Mouse (Mus musculus): Measurements from ENCODE around the gene Nckap5. TPM values are rescaled to one million over a fixed set of nuclear protein-coding genes. Genes with fewer than 3 reads are reported as not detected.
"Not testable (repeated sequence)": the region's sequence is repeated elsewhere in the genome, so short reads cannot be mapped to it uniquely, and the experiment has no call there.

Nckap5 gene
- polyA plus RNA-seq, 1 experiment from 2014 or later = 5.1 TPM

DNA sequence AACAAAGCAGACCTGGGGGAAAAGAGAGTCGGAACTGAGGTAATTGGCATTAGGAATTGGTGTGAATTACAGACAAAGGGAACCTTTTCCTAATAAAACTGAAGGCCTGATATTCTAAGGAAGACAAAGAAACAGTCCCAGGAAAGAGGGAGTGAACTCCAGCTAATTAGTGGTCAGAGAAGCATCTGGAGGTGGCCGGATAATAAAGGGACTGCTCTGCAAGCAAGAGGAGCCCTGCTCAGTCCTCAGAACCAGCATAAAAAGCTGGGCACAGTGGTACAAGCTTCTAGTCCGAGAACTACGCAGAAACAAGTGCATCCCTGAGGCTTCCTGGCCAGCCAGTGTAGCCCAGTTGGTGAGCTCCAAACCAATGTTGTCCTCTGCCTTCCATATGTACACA lies 754.3 kb downstream of the Nckap5 start:
- Histone ChIP-seq H3K27me3 (replicated peaks) (no peaks in the 10 kb centered on the region), H3K4me2 (no peak overlapping the region), H3K9ac (no peak overlapping the region), H3K4me1 (no peaks in the 10 kb centered on the region), H3K4me3 (no peak overlapping the region), H3K36me3 (no peaks in the 10 kb centered on the region), H3K9me3 (no peaks in the 10 kb centered on the region), H3K27ac (replicated peaks) (no peak overlapping the region)
- 73% methylated on average over 4 of the region's 4 CpGs for WGBS
- ATAC-seq (ENCODE audit: extremely low read depth, insufficient number of reproducible peaks, low FRiP score, low TSS enrichment) = no peak

DNA sequence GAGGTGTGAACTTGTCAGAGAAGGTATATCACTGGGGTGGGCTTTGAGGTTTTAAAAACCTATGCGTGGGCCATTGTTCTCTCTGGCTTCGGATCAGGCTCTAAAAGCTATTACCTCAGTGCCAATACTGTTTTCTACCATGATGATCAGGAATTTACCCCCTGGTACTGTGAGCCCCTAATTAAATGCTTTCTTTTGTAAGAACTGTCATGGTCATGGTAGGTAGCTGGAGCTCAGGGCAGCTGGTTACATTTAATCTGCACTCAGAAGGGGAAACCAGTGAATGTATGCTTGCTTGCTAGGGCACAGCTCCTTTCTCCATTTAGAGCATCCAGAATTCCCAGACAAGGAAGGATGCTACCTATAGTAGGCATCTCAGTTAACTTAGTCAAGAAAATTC lies 759.7 kb downstream of the Nckap5 start:
- ATAC-seq (ENCODE audit: extremely low read depth, insufficient number of reproducible peaks, low FRiP score, low TSS enrichment) = no peak

GRCm38 (mm10) chr1:126051491-126051890 lies 779.1 kb downstream of the Nckap5 start:
- 68% methylated on average over 3 of the region's 3 CpGs for WGBS

More for the DNA sequence above, 759.7 kb downstream of the Nckap5 start:
- Histone ChIP-seq H3K9me3 (no peaks in the 10 kb centered on the region), H3K9ac (no peak overlapping the region), H3K4me1 (no peaks in the 10 kb centered on the region), H3K27ac (replicated peaks) (no peak overlapping the region), H3K4me3 (no peak overlapping the region), H3K27me3 (replicated peaks) (no peaks in the 10 kb centered on the region), H3K4me2 (no peak overlapping the region), H3K36me3 (no peaks in the 10 kb centered on the region)
- 75% methylated on average over 2 of the region's 2 CpGs for WGBS

DNA sequence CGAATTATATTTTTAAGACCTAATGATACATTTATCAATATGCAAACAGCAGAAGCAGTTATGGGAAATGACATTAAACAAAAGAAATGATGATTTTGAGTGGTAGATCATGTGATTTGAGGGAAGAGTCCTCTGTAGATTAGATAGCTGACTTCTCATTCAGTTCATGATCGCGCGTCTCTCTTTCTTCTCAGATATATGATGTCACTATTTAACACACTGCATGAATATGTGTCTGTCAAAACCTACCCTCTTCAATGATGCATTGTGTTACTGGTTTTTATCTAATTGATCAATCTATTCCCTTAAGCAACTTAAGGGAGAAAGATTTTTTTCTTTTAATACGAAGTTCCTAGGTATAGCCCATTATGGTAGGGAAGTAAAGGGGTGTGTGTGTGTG lies 787.7 kb downstream of the Nckap5 start:
- H3K9me3 ChIP-seq = no peaks in the 10 kb centered on the region

More at GRCm38 (mm10) chr1:126051491-126051890, 779.1 kb downstream of the Nckap5 start:
- no peaks in the 10 kb centered on the region for H3K27me3 ChIP-seq (replicated peaks)
- no peak overlapping the region for H3K27ac ChIP-seq (replicated peaks)
- no peaks in the 10 kb centered on the region for H3K36me3 ChIP-seq
- H3K4me2 ChIP-seq = no peak overlapping the region
- no peak overlapping the region for H3K9ac ChIP-seq
- ATAC-seq (ENCODE audit: extremely low read depth, insufficient number of reproducible peaks, low FRiP score, low TSS enrichment) = no peak
- no peak overlapping the region for H3K4me3 ChIP-seq
- no peaks in the 10 kb centered on the region for H3K9me3 ChIP-seq
- H3K4me1 ChIP-seq = no peaks in the 10 kb centered on the region

DNA sequence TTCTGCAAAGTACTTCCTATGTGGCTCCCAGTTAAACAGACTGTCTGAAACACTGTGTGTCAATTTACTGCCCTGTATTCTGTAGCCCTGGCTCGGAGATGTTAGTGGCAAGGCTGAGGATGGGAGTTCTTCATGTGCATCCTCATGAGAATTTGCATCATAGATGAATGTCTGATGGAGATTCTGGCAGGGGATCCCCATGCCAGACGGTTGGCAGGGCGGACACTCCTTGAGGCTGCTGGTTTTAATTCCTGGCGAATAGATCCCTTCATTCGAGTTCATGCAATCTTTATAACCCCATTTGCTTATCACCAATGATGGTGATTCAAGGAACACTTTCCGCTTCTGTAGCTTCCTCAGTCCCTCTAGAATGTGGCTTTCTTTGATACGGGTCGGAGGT lies 803.1 kb downstream of the Nckap5 start:
- Histone ChIP-seq H3K27me3 (replicated peaks) (no peaks in the 10 kb centered on the region), H3K9me3 (no peaks in the 10 kb centered on the region), H3K4me2 (no peak overlapping the region), H3K27ac (replicated peaks) (no peak overlapping the region), H3K4me1 (0 out of 2 replicates have a peak, but pooled peaks cover 4% of the 10 kb centered on the region), H3K9ac (no peak overlapping the region), H3K4me3 (no peak overlapping the region), H3K36me3 (no peaks in the 10 kb centered on the region)
- ATAC-seq (ENCODE audit: extremely low read depth, insufficient number of reproducible peaks, low FRiP score, low TSS enrichment) = no peak
- WGBS = 81% methylated on average over 8 of the region's 8 CpGs

More for the DNA sequence above, 787.7 kb downstream of the Nckap5 start:
- H3K4me3 ChIP-seq = no peak overlapping the region
- no peaks in the 10 kb centered on the region for H3K36me3 ChIP-seq
- 79% methylated on average over 5 of the region's 5 CpGs for WGBS
- no peak overlapping the region for H3K9ac ChIP-seq
- no peak overlapping the region for H3K4me2 ChIP-seq
- H3K27me3 ChIP-seq (replicated peaks) = no peaks in the 10 kb centered on the region
- no peak overlapping the region for H3K27ac ChIP-seq (replicated peaks)
- H3K4me1 ChIP-seq = no peaks in the 10 kb centered on the region
- no peak for ATAC-seq (ENCODE audit: extremely low read depth, insufficient number of reproducible peaks, low FRiP score, low TSS enrichment)

GRCm38 (mm10) chr1:126024518-126024917 lies 806.1 kb downstream of the Nckap5 start:
- no peaks in the 10 kb centered on the region for H3K4me1 ChIP-seq
- no peaks in the 10 kb centered on the region for H3K27me3 ChIP-seq (replicated peaks)
- no peak overlapping the region for H3K9ac ChIP-seq
- ATAC-seq (ENCODE audit: extremely low read depth, insufficient number of reproducible peaks, low FRiP score, low TSS enrichment) = no peak
- H3K4me3 ChIP-seq = no peak overlapping the region
- no peak overlapping the region for H3K4me2 ChIP-seq
- H3K36me3 ChIP-seq = no peaks in the 10 kb centered on the region
- WGBS = 66% methylated on average over 6 of the region's 6 CpGs
- no peak overlapping the region for H3K27ac ChIP-seq (replicated peaks)
- no peaks in the 10 kb centered on the region for H3K9me3 ChIP-seq

DNA sequence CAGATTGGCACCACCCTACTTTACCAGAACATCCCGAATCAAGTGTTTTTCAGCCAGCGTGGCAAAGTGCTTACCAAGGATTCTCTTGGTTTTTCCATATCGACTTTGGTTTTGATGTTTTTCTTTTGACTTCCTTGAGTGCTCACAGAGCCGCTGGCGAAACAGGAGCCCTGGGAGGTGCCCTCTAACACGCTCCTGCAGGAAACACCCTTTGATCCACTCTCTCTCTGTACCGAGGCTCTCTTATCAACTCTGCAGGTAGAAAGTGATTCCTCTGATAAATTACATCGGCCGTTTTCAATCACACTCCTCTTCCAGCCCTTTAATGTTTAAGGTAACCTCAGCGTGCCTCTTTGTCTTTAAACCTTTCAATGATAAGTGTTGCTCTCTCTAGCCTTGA lies 807.6 kb downstream of the Nckap5 start:
- no peak overlapping the region for H3K4me3 ChIP-seq
- WGBS = 36% methylated on average over 10 of the region's 10 CpGs
- no peaks in the 10 kb centered on the region for H3K27me3 ChIP-seq (replicated peaks)
- H3K9me3 ChIP-seq = no peaks in the 10 kb centered on the region
- no peaks in the 10 kb centered on the region for H3K36me3 ChIP-seq
- no peak overlapping the region for H3K4me2 ChIP-seq
- no peak for ATAC-seq (ENCODE audit: extremely low read depth, insufficient number of reproducible peaks, low FRiP score, low TSS enrichment)
- no peak overlapping the region for H3K27ac ChIP-seq (replicated peaks)
- no peak overlapping the region for H3K9ac ChIP-seq
- no peaks in the 10 kb centered on the region for H3K4me1 ChIP-seq

DNA sequence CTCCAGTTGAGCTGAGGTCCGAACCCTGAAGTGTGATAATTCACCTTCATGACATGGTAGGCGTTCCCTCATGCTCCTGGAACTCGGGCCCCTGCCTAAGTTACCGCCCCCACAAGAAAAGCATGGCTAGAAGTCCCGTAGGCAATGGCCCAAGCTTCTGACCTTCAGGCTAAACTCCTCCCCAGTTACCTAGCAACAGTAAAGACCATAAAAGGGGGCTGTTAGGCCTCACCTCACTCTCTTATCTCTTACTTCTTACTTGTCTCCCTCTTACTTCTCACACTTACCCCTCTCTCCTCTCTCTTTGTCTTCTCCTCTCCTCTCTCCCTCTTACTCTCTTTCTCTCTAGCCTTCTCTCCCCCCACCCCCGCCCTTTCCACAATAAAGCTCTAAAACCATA lies 811.9 kb downstream of the Nckap5 start:
- 48% methylated on average over 6 of the region's 6 CpGs for WGBS
- H3K36me3 ChIP-seq; H3K9me3 ChIP-seq; ATAC-seq (ENCODE audit: extremely low read depth, insufficient number of reproducible peaks, low FRiP score, low TSS enrichment); H3K4me1 ChIP-seq; H3K27ac ChIP-seq (replicated peaks); H3K4me3 ChIP-seq; H3K9ac ChIP-seq; H3K27me3 ChIP-seq (replicated peaks); H3K4me2 ChIP-seq: not testable (repeated sequence)

- Histone ChIP-seq H3K4me2 (no peak overlapping the region), H3K9me3 (no peaks in the 10 kb centered on the region), H3K27ac (replicated peaks) (no peak overlapping the region), H3K36me3 (no peaks in the 10 kb centered on the region), H3K4me3 (no peak overlapping the region), H3K9ac (no peak overlapping the region), H3K4me1 (no peaks in the 10 kb centered on the region), H3K27me3 (replicated peaks) (no peaks in the 10 kb centered on the region)
- ATAC-seq (ENCODE audit: extremely low read depth, insufficient number of reproducible peaks, low FRiP score, low TSS enrichment) = no peak
- 84% methylated on average over 5 of the region's 5 CpGs for WGBS
Observed at GRCm38 (mm10) chr1:126011661-126012091, 818.9 kb downstream of the Nckap5 start.

DNA sequence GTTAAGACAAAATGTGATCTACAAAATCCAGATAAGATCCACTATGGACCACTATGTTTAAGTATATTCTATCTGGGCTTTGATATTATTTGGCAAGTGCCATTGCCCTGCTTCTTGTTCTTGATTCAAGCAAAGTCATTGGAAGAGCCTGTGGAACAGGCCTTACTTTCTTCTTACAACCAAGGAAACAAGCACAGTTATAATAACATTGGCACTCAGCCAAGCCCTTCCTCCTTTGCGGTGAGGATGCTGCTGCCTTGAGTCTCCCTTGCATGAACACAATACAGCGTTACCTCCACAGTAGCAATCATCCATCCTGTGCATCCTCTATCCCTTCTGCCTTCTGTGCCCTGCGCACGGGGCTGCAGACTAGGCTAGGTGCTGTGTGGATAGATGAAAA lies 823.0 kb downstream of the Nckap5 start:
- H3K9me3 ChIP-seq = no peaks in the 10 kb centered on the region

GRCm38 (mm10) chr1:126005672-126006071 lies 824.9 kb downstream of the Nckap5 start:
- no peaks in the 10 kb centered on the region for H3K9me3 ChIP-seq
- no peak overlapping the region for H3K27ac ChIP-seq (replicated peaks)
- H3K4me1 ChIP-seq = no peaks in the 10 kb centered on the region
- no peak overlapping the region for H3K4me3 ChIP-seq
- no peak overlapping the region for H3K9ac ChIP-seq
- H3K36me3 ChIP-seq = no peaks in the 10 kb centered on the region
- ATAC-seq (ENCODE audit: extremely low read depth, insufficient number of reproducible peaks, low FRiP score, low TSS enrichment) = no peak
- 29% methylated on average over 5 of the region's 5 CpGs for WGBS
- H3K27me3 ChIP-seq (replicated peaks) = no peaks in the 10 kb centered on the region
- no peak overlapping the region for H3K4me2 ChIP-seq

More for the DNA sequence above, 823.0 kb downstream of the Nckap5 start:
- no peak overlapping the region for H3K9ac ChIP-seq
- 77% methylated on average over 4 of the region's 4 CpGs for WGBS
- ATAC-seq (ENCODE audit: extremely low read depth, insufficient number of reproducible peaks, low FRiP score, low TSS enrichment) = no peak
- no peak overlapping the region for H3K4me3 ChIP-seq
- no peaks in the 10 kb centered on the region for H3K4me1 ChIP-seq
- H3K27me3 ChIP-seq (replicated peaks) = no peaks in the 10 kb centered on the region
- no peak overlapping the region for H3K4me2 ChIP-seq
- no peaks in the 10 kb centered on the region for H3K36me3 ChIP-seq
- no peak overlapping the region for H3K27ac ChIP-seq (replicated peaks)

- WGBS = 63% methylated on average over 3 of the region's 3 CpGs
- H3K9ac ChIP-seq = no peak overlapping the region
- H3K36me3 ChIP-seq = no peaks in the 10 kb centered on the region
- no peak overlapping the region for H3K4me3 ChIP-seq
- H3K27me3 ChIP-seq (replicated peaks) = no peaks in the 10 kb centered on the region
- H3K4me2 ChIP-seq = no peak overlapping the region
- H3K27ac ChIP-seq (replicated peaks) = no peak overlapping the region
- no peak for ATAC-seq (ENCODE audit: extremely low read depth, insufficient number of reproducible peaks, low FRiP score, low TSS enrichment)
- H3K4me1 ChIP-seq = no peaks in the 10 kb centered on the region
- H3K9me3 ChIP-seq = no peaks in the 10 kb centered on the region
Observed at GRCm38 (mm10) chr1:125996540-125996939, 834.1 kb downstream of the Nckap5 start.
